Mouse (Mus musculus) layer of hippocampus, adult 8-10 months (tissue): ENCODE measurements around the gene Unc5c. TPM values are rescaled to one million over a fixed set of nuclear protein-coding genes. Genes with fewer than 3 reads are reported as not detected.
A peak's percentile ranks its signal among the peaks of the same experiment; 100 is the strongest.

Experiments
- DNase-seq, 2 experiments: peaks; one replicate each; pipeline ENCODE4 v3.0.0; 2022; ENCODE audit warnings: low spot score in 2 of 2
- total RNA-seq, 4 experiments: library from RNA; stranded (reverse); gene quantifications; 2 replicates each; pipeline ENCODE4 v1.2.4; 2022

Gene Unc5c
- total RNA-seq, 4 experiments from 2014 or later: 43.6 to 54.1 (median 48.0) TPM

- no peak for DNase-seq
Observed at GRCm38 (mm10) chr3:141596881-141597280, 131.9 kb downstream of the Unc5c start.

- no peak for DNase-seq
Observed at GRCm38 (mm10) chr3:141597974-141598373, 133.0 kb downstream of the Unc5c start.

- DNase-seq: no peak
Observed at GRCm38 (mm10) chr3:141598936-141599335, 133.9 kb downstream of the Unc5c start.

GRCm38 (mm10) chr3:141601072-141601549 lies 136.1 kb downstream of the Unc5c start:
- DNase-seq: peak; percentile 30 to 36

- DNase-seq: no peak
Observed at GRCm38 (mm10) chr3:141616718-141617117, 151.7 kb downstream of the Unc5c start.

- no peak for DNase-seq
Observed at GRCm38 (mm10) chr3:141618675-141619074, 153.7 kb downstream of the Unc5c start.

GRCm38 (mm10) chr3:141621496-141621895 lies 156.5 kb downstream of the Unc5c start:
- no peak for DNase-seq

GRCm38 (mm10) chr3:141626935-141627638 lies 162.1 kb downstream of the Unc5c start:
- DNase-seq: no peak

- DNase-seq: no peak
Observed at GRCm38 (mm10) chr3:141627639-141627977, 162.6 kb downstream of the Unc5c start.

GRCm38 (mm10) chr3:141629431-141629830 lies 164.4 kb downstream of the Unc5c start:
- no peak for DNase-seq

- DNase-seq: no peak
Observed at GRCm38 (mm10) chr3:141637900-141638299, 172.9 kb downstream of the Unc5c start.

GRCm38 (mm10) chr3:141644264-141644663 lies 179.2 kb downstream of the Unc5c start:
- no peak for DNase-seq

GRCm38 (mm10) chr3:141646588-141646987 lies 181.6 kb downstream of the Unc5c start:
- DNase-seq: no peak

GRCm38 (mm10) chr3:141650658-141651057 lies 185.6 kb downstream of the Unc5c start:
- no peak for DNase-seq

GRCm38 (mm10) chr3:141653915-141654314 lies 188.9 kb downstream of the Unc5c start:
- no peak for DNase-seq

GRCm38 (mm10) chr3:141659041-141659789 lies 194.2 kb downstream of the Unc5c start:
- no peak for DNase-seq

GRCm38 (mm10) chr3:141660065-141661062 lies 195.3 kb downstream of the Unc5c start:
- DNase-seq: no peak

- DNase-seq: no peak
Observed at GRCm38 (mm10) chr3:141689113-141689512, 224.1 kb downstream of the Unc5c start.

GRCm38 (mm10) chr3:141690676-141691075 lies 225.7 kb downstream of the Unc5c start:
- DNase-seq: no peak

GRCm38 (mm10) chr3:141691418-141691817 lies 226.4 kb downstream of the Unc5c start:
- DNase-seq: no peak

- DNase-seq: no peak
Observed at GRCm38 (mm10) chr3:141691846-141692245, 226.8 kb downstream of the Unc5c start.
